Mouse (Mus musculus): ENCODE data around the gene Xcr1.

The Xcr1 gene

GRCm38 (mm10) chr9:123814821-123815220 lies 47.0 kb downstream of the Xcr1 start:
- DNase-seq (ENCODE audit: low spot score) = no peak

- DNase-seq (ENCODE audit: low spot score) = no peak
Observed at GRCm38 (mm10) chr9:123814326-123814725, 47.5 kb downstream of the Xcr1 start.

GRCm38 (mm10) chr9:123811831-123812230 lies 50.0 kb downstream of the Xcr1 start:
- no peak for DNase-seq (ENCODE audit: low spot score)

DNA sequence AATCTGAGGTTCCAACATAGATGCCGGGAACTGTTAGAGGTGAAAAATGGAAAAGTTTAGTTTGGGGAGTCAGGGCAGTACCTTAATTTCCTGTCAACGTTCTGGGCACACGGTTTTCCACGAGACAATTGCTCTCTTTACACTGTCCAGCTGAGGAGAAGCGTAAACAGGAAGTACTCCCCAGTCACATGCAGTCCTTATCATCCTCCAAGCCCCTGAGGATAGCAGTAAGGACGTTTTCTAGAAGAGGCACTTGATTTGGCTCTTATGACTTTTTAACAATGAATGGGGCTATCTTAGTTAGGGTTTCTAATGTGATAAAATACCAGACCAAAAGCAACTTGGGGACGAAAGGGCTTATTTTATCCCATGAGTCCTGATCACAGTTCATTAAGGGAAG lies 53.2 kb downstream of the Xcr1 start:
- DNase-seq (ENCODE audit: low spot score) = no peak

- no peak for DNase-seq (ENCODE audit: low spot score)
Observed at GRCm38 (mm10) chr9:123806267-123806666, 55.6 kb downstream of the Xcr1 start, which contains the start of gene Cxcr6. Cxcr6 (plus strand) TSS chr9:123806475.

DNA sequence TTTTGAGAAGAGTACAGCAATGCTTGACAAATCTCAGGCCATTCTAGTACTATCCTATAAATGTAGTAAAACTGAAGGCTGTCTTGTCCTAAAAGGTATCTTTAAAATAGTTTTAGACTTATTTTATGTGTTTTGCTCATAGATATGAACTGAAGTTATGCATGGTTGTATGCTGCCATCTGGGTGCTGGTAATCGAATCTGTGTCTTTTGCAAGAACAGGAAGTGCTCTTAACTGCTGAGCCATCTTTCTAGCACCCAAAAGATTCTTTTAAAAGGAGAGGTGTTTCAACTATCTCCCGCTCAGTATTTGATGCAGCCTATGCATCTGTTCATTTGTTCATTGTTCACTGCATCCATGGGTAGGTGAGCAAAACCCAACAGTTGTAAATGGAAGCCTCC lies 56.6 kb downstream of the Xcr1 start:
- no peak for DNase-seq (ENCODE audit: low spot score)

GRCm38 (mm10) chr9:123802896-123803295 lies 58.9 kb downstream of the Xcr1 start:
- no peak for DNase-seq (ENCODE audit: low spot score)

DNA sequence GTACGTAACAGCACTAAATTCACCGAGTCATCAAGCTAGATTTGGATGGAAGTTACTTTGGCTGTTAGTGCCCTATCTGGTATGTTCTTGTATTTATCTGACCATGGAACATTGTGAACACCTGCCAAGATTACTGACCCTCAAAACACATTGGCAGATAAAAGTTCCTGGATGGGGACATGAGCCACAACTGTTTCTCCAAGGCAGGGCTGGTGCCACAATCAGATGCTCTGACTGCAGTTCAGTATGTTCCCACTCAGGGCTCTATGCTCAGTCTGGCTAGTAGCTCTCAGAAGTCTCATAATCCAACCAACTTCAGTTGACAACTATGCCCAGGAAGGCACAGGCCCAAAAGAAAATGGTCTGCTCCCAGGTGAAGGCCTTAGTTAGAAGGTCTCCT lies 59.4 kb downstream of the Xcr1 start:
- no peak for DNase-seq (ENCODE audit: low spot score)
